Mouse (Mus musculus) midbrain, embryonic 13.5 days (tissue): ENCODE data around the gene Cd72. TPM values are rescaled to one million over a fixed set of nuclear protein-coding genes. Genes with fewer than 3 reads are reported as not detected.
A peak's percentile ranks its signal among the peaks of the same experiment; 100 is the strongest.

ENCODE experiments used
- ATAC-seq: fragments of 200-750 bp; cut with Nextera tagmentation; 2 replicates; pipeline ENCODE4 v1.8.0; 2017; ENCODE audit warnings: mild to moderate bottlenecking, moderate TSS enrichment, moderate library complexity
- H3K27ac ChIP-seq: fragments of 300-500 bp; sonication (generic); 2 replicates; pipeline ENCODE4 v1.5.1; 2015; ENCODE audit warnings: inconsistent platforms, mild to moderate bottlenecking, moderate library complexity
- H3K27me3 ChIP-seq: fragments of 300-500 bp; sonication (generic); 2 replicates; pipeline ENCODE4 v1.6.1; 2015; ENCODE audit warnings: mild to moderate bottlenecking, inconsistent platforms
- H3K36me3 ChIP-seq: fragments of 300-500 bp; sonication (generic); 2 replicates; pipeline ENCODE4 v1.6.1; 2015; ENCODE audit warnings: mild to moderate bottlenecking, inconsistent platforms
- H3K4me1 ChIP-seq: fragments of 300-500 bp; sonication (generic); replicated peaks from 2 replicates; pipeline ENCODE4 v1.6.1; 2015; ENCODE audit warnings: inconsistent platforms
- H3K4me2 ChIP-seq: fragments of 300-500 bp; sonication (generic); replicated peaks from 2 replicates; pipeline ENCODE4 v1.6.1; 2015; ENCODE audit warnings: moderate library complexity, mild to moderate bottlenecking, inconsistent platforms
- H3K4me3 ChIP-seq: fragments of 300-500 bp; sonication (generic); replicated peaks from 2 replicates; pipeline ENCODE4 v1.5.1; 2015; ENCODE audit warnings: mild to moderate bottlenecking, inconsistent platforms
- H3K9ac ChIP-seq: fragments of 300-500 bp; sonication (generic); replicated peaks from 2 replicates; pipeline ENCODE4 v1.6.1; 2015; ENCODE audit warnings: mild to moderate bottlenecking, inconsistent platforms
- H3K9me3 ChIP-seq: fragments of 300-500 bp; sonication (generic); 2 replicates; pipeline ENCODE4 v1.6.1; 2016; ENCODE audit warnings: mild to moderate bottlenecking, inconsistent platforms
- WGBS: fragments of 180-500 bp; shearing (Covaris S2); methylation state at CpG from one replicate; pipeline ENCODE4 v1.1.7; 2015; 5-methylcytosine and 5-hydroxymethylcytosine counted together
- polyA plus RNA-seq: library from polyadenylated mRNA; unstranded; fragments of >200 nt; fragmentation: Nextera tagmentation; extraction: Ambion mirVana; gene quantifications from 2 replicates; pipeline ENCODE4 v1.2.1, GENCODE M21; 2015

The Cd72 gene
- polyA plus RNA-seq, 1 experiment from 2014 or later: 4.7 TPM

- Histone ChIP-seq H3K27ac (peak overlapping the region; percentile 97), H3K27me3 (no peaks in the 10 kb centered on the region), H3K4me3 (peak overlapping the region; percentile 98), H3K4me2 (peak overlapping the region; percentile 97), H3K9ac (peak overlapping the region; percentile 100), H3K36me3 (peaks cover 28% of the 10 kb centered on the region), H3K9me3 (no peaks in the 10 kb centered on the region), H3K4me1 (peaks cover 21% of the 10 kb centered on the region)
- WGBS: under 1% methylated on average over 86 of the region's 88 CpGs
- ATAC-seq: peak; percentile 77
Measured at GRCm38 (mm10) chr4:43442456-43443361, 11.7 kb downstream of the Cd72 start.

- Histone ChIP-seq H3K4me3 (peak overlapping the region; percentile 98), H3K9me3 (no peaks in the 10 kb centered on the region), H3K27me3 (no peaks in the 10 kb centered on the region), H3K27ac (peak overlapping the region; percentile 97), H3K9ac (peak overlapping the region; percentile 100), H3K36me3 (peaks cover 22% of the 10 kb centered on the region), H3K4me2 (peak overlapping the region; percentile 97), H3K4me1 (peaks cover 21% of the 10 kb centered on the region)
- ATAC-seq: peak; percentile 95
- under 1% methylated on average over 33 of the region's 33 CpGs for WGBS
Measured at GRCm38 (mm10) chr4:43442044-43442443, 12.4 kb downstream of the Cd72 start.

GRCm38 (mm10) chr4:43441639-43442038 lies 12.8 kb downstream of the Cd72 start, which contains the start of gene Tesk1:
Tesk1 (plus strand) TSS chr4:43441939.
- H3K4me1 ChIP-seq: peaks cover 21% of the 10 kb centered on the region
- 24% methylated on average over 4 of the region's 4 CpGs for WGBS
- peak within 1 kb of the TSS; percentile 98 for H3K4me3 ChIP-seq
- H3K4me2 ChIP-seq: peak within 1 kb of the TSS; percentile 97
- H3K9me3 ChIP-seq: no peaks in the 10 kb centered on the region
- peaks cover 18% of the 10 kb centered on the region for H3K36me3 ChIP-seq
- peak; percentile 10 for ATAC-seq
- peak within 1 kb of the TSS; percentile 100 for H3K9ac ChIP-seq
- no peaks in the 10 kb centered on the region for H3K27me3 ChIP-seq
- H3K27ac ChIP-seq: peak within 1 kb of the TSS; percentile 97

- no peak overlapping the region for H3K4me3 ChIP-seq
- WGBS: 76% methylated on average over 1 of the region's 1 CpGs
- no peak overlapping the region for H3K9ac ChIP-seq
Measured at GRCm38 (mm10) chr4:43432832-43433231, 21.6 kb downstream of the Cd72 start.

GRCm38 (mm10) chr4:43431690-43432089 lies 22.7 kb downstream of the Cd72 start:
- Histone ChIP-seq H3K27me3 (peaks cover 10% of the 10 kb centered on the region), H3K4me3 (no peak overlapping the region), H3K4me1 (peaks cover 23% of the 10 kb centered on the region), H3K36me3 (peaks cover 8% of the 10 kb centered on the region), H3K4me2 (no peak overlapping the region), H3K9ac (no peak overlapping the region), H3K9me3 (no peaks in the 10 kb centered on the region), H3K27ac (peak overlapping the region; percentile 83)
- WGBS: under 1% methylated on average over 4 of the region's 4 CpGs
- ATAC-seq: peak; percentile 55; the same call in 1 of the 2 replicates

More at GRCm38 (mm10) chr4:43432832-43433231, 21.6 kb downstream of the Cd72 start:
- Histone ChIP-seq H3K4me2 (no peak overlapping the region), H3K27me3 (no peaks in the 10 kb centered on the region), H3K9me3 (no peaks in the 10 kb centered on the region), H3K27ac (no peak overlapping the region), H3K36me3 (no peaks in the 10 kb centered on the region), H3K4me1 (peaks cover 13% of the 10 kb centered on the region)
- no peak for ATAC-seq

- Histone ChIP-seq H3K4me1 (peaks cover 30% of the 10 kb centered on the region), H3K27ac (no peak within 1 kb of the TSS; the same call in 1 of the 2 replicates), H3K9ac (peak within 1 kb of the TSS; percentile 29; the same call in 1 of the 2 replicates), H3K36me3 (peaks cover 35% of the 10 kb centered on the region), H3K4me2 (peak within 1 kb of the TSS; percentile 22), H3K9me3 (no peaks in the 10 kb centered on the region), H3K4me3 (no peak within 1 kb of the TSS), H3K27me3 (peaks cover 37% of the 10 kb centered on the region)
- ATAC-seq: no peak
- WGBS: 7% methylated on average over 10 of the region's 10 CpGs
Measured at GRCm38 (mm10) chr4:43428946-43429345, 25.5 kb downstream of the Cd72 start, which contains the start of gene Fam166b. Fam166b (minus strand) TSS chr4:43429134.

GRCm38 (mm10) chr4:43428180-43428861 lies 26.1 kb downstream of the Cd72 start:
- 0 out of 2 replicates have a peak, but pooled peaks have one; percentile 5 for ATAC-seq
- H3K4me2 ChIP-seq: no peak overlapping the region
- H3K36me3 ChIP-seq: peaks cover 41% of the 10 kb centered on the region
- H3K9ac ChIP-seq: peak overlapping the region; percentile 29; the same call in 1 of the 2 replicates
- no peaks in the 10 kb centered on the region for H3K9me3 ChIP-seq
- H3K4me3 ChIP-seq: no peak overlapping the region
- WGBS: 18% methylated on average over 16 of the region's 16 CpGs
- H3K27me3 ChIP-seq: peaks cover 43% of the 10 kb centered on the region
- peaks cover 30% of the 10 kb centered on the region for H3K4me1 ChIP-seq
- H3K27ac ChIP-seq: no peak overlapping the region; the same call in 1 of the 2 replicates

- Histone ChIP-seq H3K27me3 (peaks cover 50% of the 10 kb centered on the region), H3K4me3 (no peak overlapping the region), H3K9ac (no peak overlapping the region), H3K27ac (no peak overlapping the region), H3K36me3 (peaks cover 48% of the 10 kb centered on the region), H3K4me1 (peaks cover 30% of the 10 kb centered on the region), H3K9me3 (no peaks in the 10 kb centered on the region), H3K4me2 (no peak overlapping the region)
- no peak for ATAC-seq
- WGBS: 21% methylated on average over 23 of the region's 23 CpGs
Measured at GRCm38 (mm10) chr4:43427501-43428179, 26.8 kb downstream of the Cd72 start.

- Histone ChIP-seq H3K9me3 (no peaks in the 10 kb centered on the region), H3K4me2 (no peak overlapping the region), H3K4me1 (peaks cover 30% of the 10 kb centered on the region), H3K27ac (no peak overlapping the region), H3K36me3 (peaks cover 60% of the 10 kb centered on the region), H3K4me3 (no peak overlapping the region), H3K9ac (peak overlapping the region; percentile 19; the same call in 1 of the 2 replicates), H3K27me3 (peaks cover 55% of the 10 kb centered on the region)
- ATAC-seq: 0 out of 2 replicates have a peak, but pooled peaks have one; percentile 13
- 43% methylated on average over 10 of the region's 10 CpGs for WGBS
Measured at GRCm38 (mm10) chr4:43426487-43426886, 27.9 kb downstream of the Cd72 start.

GRCm38 (mm10) chr4:43425648-43426380 lies 28.6 kb downstream of the Cd72 start:
- 19% methylated on average over 31 of the region's 31 CpGs for whole genome bisulfite sequencing
- H3K27ac ChIP-seq: no peak overlapping the region
- no peak overlapping the region for H3K4me3 ChIP-seq
- peaks cover 30% of the 10 kb centered on the region for H3K4me1 ChIP-seq
- peaks cover 61% of the 10 kb centered on the region for H3K36me3 ChIP-seq
- ATAC-seq: peak; percentile 3; the same call in 1 of the 2 replicates
- no peak overlapping the region for H3K4me2 ChIP-seq
- H3K9me3 ChIP-seq: no peaks in the 10 kb centered on the region
- H3K27me3 ChIP-seq: peaks cover 55% of the 10 kb centered on the region
- peak overlapping the region; percentile 44; the same call in 1 of the 2 replicates for H3K9ac ChIP-seq

- Histone ChIP-seq H3K36me3 (peaks cover 61% of the 10 kb centered on the region), H3K9ac (peak overlapping the region; percentile 44; the same call in 1 of the 2 replicates), H3K4me1 (peaks cover 30% of the 10 kb centered on the region), H3K9me3 (no peaks in the 10 kb centered on the region), H3K27ac (no peak overlapping the region), H3K4me2 (no peak overlapping the region), H3K27me3 (peaks cover 55% of the 10 kb centered on the region), H3K4me3 (no peak overlapping the region)
- ATAC-seq: no peak
- WGBS: 24% methylated on average over 14 of the region's 14 CpGs
Measured at GRCm38 (mm10) chr4:43425197-43425596, 29.2 kb downstream of the Cd72 start.
